8 mouse cellular contexts compared by ENCODE assay signal in the genomic region with DNA sequence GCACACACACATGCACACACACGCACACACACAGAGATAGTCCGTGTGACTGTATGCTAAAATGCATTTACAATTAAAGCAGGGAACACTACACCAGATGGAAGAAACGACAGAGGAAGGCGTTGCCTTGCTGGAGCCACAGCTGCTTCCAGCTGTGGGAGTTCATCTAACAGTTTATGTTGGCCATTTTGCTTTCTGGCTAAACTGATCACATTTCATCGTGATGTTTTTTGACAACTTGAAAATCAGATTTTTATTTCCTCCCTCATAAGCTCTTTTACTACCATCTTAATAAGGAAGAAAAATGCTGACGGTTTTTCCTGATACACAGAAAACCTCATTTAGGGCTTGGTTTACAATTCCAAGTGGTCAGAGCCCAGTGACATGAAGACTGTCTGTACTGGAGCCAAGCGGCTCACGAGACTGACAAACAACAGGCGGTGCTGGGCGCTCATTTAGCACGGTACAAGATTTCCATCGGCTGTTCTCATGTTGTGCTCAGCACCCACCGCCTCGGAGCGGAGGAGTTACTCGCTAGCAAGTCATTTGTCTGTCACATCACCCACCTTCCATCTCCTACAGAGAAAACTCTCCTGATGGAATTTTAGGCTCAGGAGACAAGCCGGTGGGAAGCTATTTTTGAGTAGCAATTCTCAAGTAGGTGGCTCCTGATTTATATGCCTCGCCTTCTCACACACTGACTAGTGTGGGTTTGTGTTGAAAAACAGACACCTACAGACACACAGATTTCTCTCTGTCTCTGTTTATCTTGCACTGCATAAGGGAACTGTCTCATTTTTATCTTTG. TPM values are rescaled to one million over a fixed set of nuclear protein-coding genes. Genes with fewer than 3 reads are reported as not detected.
A peak's percentile ranks its signal among the peaks of the same experiment; 100 is the strongest.
DNase-seq lines count a peak whose midpoint lies in the region; ATAC-seq and TF ChIP-seq lines count a peak whose summit lies in the region.

No protein-coding gene starts in this region.

- 63% methylated on average over 18 of the region's 18 CpGs for WGBS in midbrain, embryonic 13.5 days
- 73% methylated on average over 18 of the region's 18 CpGs for WGBS in midbrain, embryonic 11.5 days
- 35% methylated on average over 18 of the region's 18 CpGs for WGBS in heart, embryonic 11.5 days (ENCODE audit: insufficient replicate concordance)
- 42% methylated on average over 18 of the region's 18 CpGs for WGBS in lung, postnatal 0 days

- peaks cover 45% of the 10 kb centered on the region for H3K4me1 ChIP-seq in midbrain, embryonic 13.5 days (replicated peaks)
- peaks cover 8% of the 10 kb centered on the region for H3K4me1 ChIP-seq in midbrain, embryonic 11.5 days (ENCODE audit: control insufficient read depth, insufficient read depth, low read length)
- peaks cover 25% of the 10 kb centered on the region for H3K4me1 ChIP-seq in heart, embryonic 11.5 days (ENCODE audit: control insufficient read depth, insufficient read depth, low read length)
- peaks cover 11% of the 10 kb centered on the region; the same call in 1 of the 2 replicates for H3K4me1 ChIP-seq in lung, postnatal 0 days (ENCODE audit: insufficient read depth, low read depth, low read length)

- H3K27ac ChIP-seq in midbrain, embryonic 13.5 days = peak overlapping the region; percentile 67
- H3K27ac ChIP-seq in midbrain, embryonic 11.5 days (ENCODE audit: low read depth, low read length) = no peak overlapping the region; the same call in 1 of the 2 replicates
- H3K27ac ChIP-seq in heart, embryonic 11.5 days (ENCODE audit: low read depth, low read length) = peak overlapping the region; percentile 79
- H3K27ac ChIP-seq in lung, postnatal 0 days (ENCODE audit: low read length) = peak overlapping the region; percentile 71

- ATAC-seq in midbrain, embryonic 13.5 days = no peak; the same call in 1 of the 2 replicates
- no peak for ATAC-seq in midbrain, embryonic 11.5 days (ENCODE audit: low FRiP score)
- ATAC-seq in heart, embryonic 11.5 days (replicated peaks; ENCODE audit: insufficient number of reproducible peaks, low FRiP score, low TSS enrichment) = 0 out of 2 replicates have a peak, but pooled peaks have one; percentile 58
- ATAC-seq in lung, postnatal 0 days = peak; percentile 87
- no peak for ATAC-seq in inflammation-experienced regulatory T-cells, adult 6 months

- 0 out of 2 replicates have a peak, but pooled peaks have one; percentile 9 for TF ChIP-seq CTCF in lung, postnatal 0 days (IDR thresholded peaks at IDR 0.05)

- no peak overlapping the region for H3K9ac ChIP-seq in midbrain, embryonic 13.5 days (replicated peaks)
- no peak overlapping the region for H3K9ac ChIP-seq in midbrain, embryonic 11.5 days (ENCODE audit: low read length)
- H3K9ac ChIP-seq in heart, embryonic 11.5 days (ENCODE audit: low read depth, low read length) = no peak overlapping the region
- no peak overlapping the region for H3K9ac ChIP-seq in lung, postnatal 0 days (replicated peaks; ENCODE audit: low read depth)

- no peaks in the 10 kb centered on the region for H3K9me3 ChIP-seq in midbrain, embryonic 13.5 days
- H3K9me3 ChIP-seq in midbrain, embryonic 11.5 days (ENCODE audit: control insufficient read depth, low read length) = no peaks in the 10 kb centered on the region
- no peaks in the 10 kb centered on the region for H3K9me3 ChIP-seq in heart, embryonic 11.5 days (replicated peaks; ENCODE audit: control insufficient read depth, low read length)
- no peaks in the 10 kb centered on the region for H3K9me3 ChIP-seq in lung, postnatal 0 days (ENCODE audit: low read length)

- no peak overlapping the region for H3K4me3 ChIP-seq in midbrain, embryonic 13.5 days (replicated peaks)
- H3K4me3 ChIP-seq in midbrain, embryonic 11.5 days (ENCODE audit: low read depth, low read length) = no peak overlapping the region
- H3K4me3 ChIP-seq in heart, embryonic 11.5 days (ENCODE audit: low read depth, low read length) = no peak overlapping the region
- no peak overlapping the region for H3K4me3 ChIP-seq in lung, postnatal 0 days (ENCODE audit: low read depth, low read length)

- H3K4me2 ChIP-seq in midbrain, embryonic 13.5 days (replicated peaks) = no peak overlapping the region
- H3K4me2 ChIP-seq in midbrain, embryonic 11.5 days = no peak overlapping the region
- peak overlapping the region; percentile 43 for H3K4me2 ChIP-seq in heart, embryonic 11.5 days
- no peak overlapping the region for H3K4me2 ChIP-seq in lung, postnatal 0 days (replicated peaks; ENCODE audit: low read depth, low read length)

- H3K36me3 ChIP-seq in midbrain, embryonic 13.5 days = peaks cover 5% of the 10 kb centered on the region; the same call in 1 of the 2 replicates
- H3K36me3 ChIP-seq in midbrain, embryonic 11.5 days (ENCODE audit: control insufficient read depth, insufficient read depth, low read length) = no peaks in the 10 kb centered on the region
- peaks cover 8% of the 10 kb centered on the region; the same call in 1 of the 2 replicates for H3K36me3 ChIP-seq in heart, embryonic 11.5 days (ENCODE audit: control insufficient read depth, insufficient read depth, low read length)
- H3K36me3 ChIP-seq in lung, postnatal 0 days (ENCODE audit: insufficient read depth, low read length) = peaks cover 4% of the 10 kb centered on the region; the same call in 1 of the 2 replicates

- peak; percentile 55; the same call in 1 of the 2 replicates for TF ChIP-seq EP300 in lung, postnatal 0 days (IDR thresholded peaks at IDR 0.05)

- DNase-seq in midbrain, embryonic 11.5 days (ENCODE audit: low spot score, missing footprints) = no peak
- DNase-seq in kidney, postnatal 36 days = peak; percentile 58 to 60
- DNase-seq in lung, postnatal 0 days (ENCODE audit: low spot score) = peak; percentile 92
- DNase-seq in testis, postnatal 14 days (ENCODE audit: low spot score) = peak; percentile 50
- DNase-seq in urinary bladder, adult 2 months (ENCODE audit: low spot score) = no peak

- no peaks in the 10 kb centered on the region for H3K27me3 ChIP-seq in midbrain, embryonic 13.5 days
- H3K27me3 ChIP-seq in midbrain, embryonic 11.5 days (ENCODE audit: control insufficient read depth, insufficient read depth, low read length) = no peaks in the 10 kb centered on the region
- H3K27me3 ChIP-seq in heart, embryonic 11.5 days (ENCODE audit: control insufficient read depth, insufficient read depth, low read length) = no peaks in the 10 kb centered on the region
- H3K27me3 ChIP-seq in lung, postnatal 0 days (replicated peaks; ENCODE audit: insufficient read depth, low read length) = no peaks in the 10 kb centered on the region

RNA-seq across cellular contexts. Expression of a gene that starts 17.2 kb away (rescaled TPM):
- polyA plus RNA-seq in midbrain, embryonic 13.5 days (2015; fragmentation: Nextera tagmentation; extraction: Ambion mirVana) = 4.1 and 5.9 TPM in 2 replicates
- polyA plus RNA-seq in midbrain, embryonic 11.5 days (2014; fragmentation: Nextera tagmentation; extraction: Ambion mirVana) = 3.9 TPM in 2 replicates
- polyA plus RNA-seq in heart, embryonic 11.5 days (2014; fragmentation: Nextera tagmentation; extraction: Ambion mirVana) = 11.6 and 12.9 TPM in 2 replicates
- polyA plus RNA-seq in lung, postnatal 0 days (2015; fragmentation: Nextera tagmentation; extraction: Ambion mirVana) = 30.6 and 31.7 TPM in 2 replicates
- polyA plus RNA-seq in inflammation-experienced regulatory T-cells, adult 6 months (2017; shearing (Covaris generic)) = 10 to 100 TPM; 29.5 to 48.1 (median 47.8) TPM
- 43.9 and 49.0 TPM in 2 replicates for polyA plus RNA-seq in urinary bladder, adult 2 months (2012; rRNA removed)

Comparison
In these comparisons a context has a peak if more than half of its experiments do, and no peak if none do; other contexts are left out.
1. ATAC-seq: peak in heart, embryonic 11.5 days (single experiment) and lung, postnatal 0 days (single experiment); none in midbrain, embryonic 13.5 days (single experiment), midbrain, embryonic 11.5 days (single experiment) and inflammation-experienced regulatory T-cells, adult 6 months (single experiment).
2. DNase-seq: peak in kidney, postnatal 36 days (2 of 2), lung, postnatal 0 days (single experiment) and testis, postnatal 14 days (single experiment); none in midbrain, embryonic 11.5 days (single experiment) and urinary bladder, adult 2 months (single experiment).